Mouse (Mus musculus) liver (tissue): ENCODE data around the gene Csrnp1.
"Not testable (repeated sequence)": the region's sequence is repeated elsewhere in the genome, so short reads cannot be mapped to it uniquely, and the experiment has no call there.

Experiments used
- DNase-seq: peaks from one replicate; pipeline ENCODE4 v3.0.0-alpha.2; 2020; ENCODE audit warnings: mixed read lengths

Csrnp1 gene

GRCm38 (mm10) chr9:119984536-119985011 lies at the start of gene Csrnp1:
Gene Csrnp1 (minus strand): TSS chr9:119984658.
- DNase-seq = no peak

- DNase-seq = no peak
These were observed 48.3 kb upstream of the Csrnp1 start for GRCm38 (mm10) chr9:120032710-120033109.

DNA sequence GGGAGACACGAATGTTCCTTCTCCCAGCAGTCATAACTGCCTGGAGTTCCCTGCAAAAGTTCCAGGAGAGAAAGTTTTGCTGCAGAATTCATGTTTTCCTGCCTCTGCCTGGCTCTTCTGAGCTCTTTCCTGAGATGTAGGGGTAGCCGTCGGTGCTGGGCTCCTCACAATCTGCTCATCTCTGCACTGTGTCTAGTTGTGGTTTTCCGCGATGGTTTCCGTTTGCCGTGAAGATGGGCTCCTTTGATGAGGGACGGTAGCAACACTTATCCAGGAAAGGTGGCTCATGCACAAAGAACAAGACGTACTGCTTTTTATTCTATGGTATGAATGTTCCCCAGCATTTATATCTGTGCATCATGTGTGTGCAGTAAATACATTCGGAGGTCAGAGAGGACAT lies 46.0 kb upstream of the Csrnp1 start:
- no peak for DNase-seq

GRCm38 (mm10) chr9:120029880-120030279 lies 45.4 kb upstream of the Csrnp1 start:
- no peak for DNase-seq

DNA sequence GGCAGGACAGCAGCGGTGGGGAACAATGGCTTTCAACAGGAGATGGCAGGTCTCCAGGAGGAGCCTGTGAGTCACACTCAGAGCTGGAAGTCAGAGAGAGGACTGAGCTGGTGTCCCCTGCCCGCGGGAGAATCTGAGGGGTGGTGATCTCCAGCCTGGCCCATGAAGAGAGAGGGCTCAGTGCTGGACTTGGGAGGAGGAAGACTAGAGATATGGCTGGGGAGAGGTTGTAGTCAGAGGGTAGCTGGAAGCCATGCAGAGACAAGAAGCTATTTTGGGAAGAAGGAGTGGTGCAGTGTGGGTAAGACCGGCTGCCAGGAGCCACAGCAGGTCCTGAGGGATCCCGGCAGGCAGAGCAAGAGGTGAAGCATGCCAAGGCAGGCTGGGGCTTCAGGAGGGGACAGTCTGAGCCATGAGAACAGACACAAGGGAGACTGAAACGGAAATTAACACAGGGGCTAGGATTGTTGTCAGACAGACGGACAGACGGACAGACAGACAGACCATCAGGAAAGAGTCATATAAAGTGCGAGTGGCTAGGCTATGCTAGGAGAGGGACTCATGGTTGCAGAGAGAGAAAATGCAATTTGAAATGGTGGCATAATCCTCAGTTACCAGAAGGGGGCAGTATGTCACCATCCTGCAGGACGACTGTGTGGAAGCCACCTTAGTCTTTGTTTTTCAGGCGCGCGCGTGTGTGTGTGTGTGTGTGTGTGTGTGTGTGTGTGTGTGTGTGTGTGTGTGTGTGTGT lies 43.1 kb upstream of the Csrnp1 start:
- DNase-seq = peak; percentile 39

DNA sequence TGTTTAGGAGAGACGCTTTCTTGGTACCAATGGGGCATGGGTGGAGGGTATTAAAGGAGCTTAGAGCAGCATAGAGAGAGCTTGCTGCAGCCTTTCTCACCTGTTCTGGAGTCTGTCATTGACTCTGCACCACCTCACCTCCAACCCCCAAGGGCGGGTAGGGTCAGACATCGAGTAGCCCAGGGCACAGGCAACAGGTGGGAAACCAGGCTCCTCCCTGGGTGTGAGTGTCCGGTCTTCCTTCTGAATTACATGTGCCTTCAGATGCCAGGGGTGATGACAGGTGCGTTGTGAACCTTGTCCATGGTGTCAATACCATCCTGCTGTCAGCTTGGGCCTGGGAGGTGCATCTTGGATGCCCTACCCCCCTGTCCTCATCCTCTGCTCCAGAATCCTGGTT lies 40.2 kb upstream of the Csrnp1 start:
- no peak for DNase-seq

DNA sequence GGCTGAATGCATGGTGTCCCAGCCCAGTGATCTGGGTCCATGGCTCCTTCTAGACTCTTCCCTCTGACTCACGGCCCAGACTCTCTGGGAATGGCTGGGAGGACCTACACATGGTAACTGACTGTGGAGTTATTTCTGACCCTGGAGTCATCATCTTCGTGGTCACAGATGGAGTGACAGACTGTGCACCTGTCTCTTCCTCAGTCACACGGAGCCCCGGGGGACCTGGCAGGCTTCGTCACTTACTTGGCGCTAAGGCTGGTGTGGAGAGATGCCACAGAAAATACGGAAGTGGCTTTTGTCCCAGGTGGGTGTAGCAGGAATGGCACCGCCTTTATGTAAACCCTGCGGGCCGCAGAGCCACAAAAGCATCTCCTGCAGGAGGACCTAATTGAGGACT lies 39.7 kb upstream of the Csrnp1 start:
- DNase-seq = no peak

DNA sequence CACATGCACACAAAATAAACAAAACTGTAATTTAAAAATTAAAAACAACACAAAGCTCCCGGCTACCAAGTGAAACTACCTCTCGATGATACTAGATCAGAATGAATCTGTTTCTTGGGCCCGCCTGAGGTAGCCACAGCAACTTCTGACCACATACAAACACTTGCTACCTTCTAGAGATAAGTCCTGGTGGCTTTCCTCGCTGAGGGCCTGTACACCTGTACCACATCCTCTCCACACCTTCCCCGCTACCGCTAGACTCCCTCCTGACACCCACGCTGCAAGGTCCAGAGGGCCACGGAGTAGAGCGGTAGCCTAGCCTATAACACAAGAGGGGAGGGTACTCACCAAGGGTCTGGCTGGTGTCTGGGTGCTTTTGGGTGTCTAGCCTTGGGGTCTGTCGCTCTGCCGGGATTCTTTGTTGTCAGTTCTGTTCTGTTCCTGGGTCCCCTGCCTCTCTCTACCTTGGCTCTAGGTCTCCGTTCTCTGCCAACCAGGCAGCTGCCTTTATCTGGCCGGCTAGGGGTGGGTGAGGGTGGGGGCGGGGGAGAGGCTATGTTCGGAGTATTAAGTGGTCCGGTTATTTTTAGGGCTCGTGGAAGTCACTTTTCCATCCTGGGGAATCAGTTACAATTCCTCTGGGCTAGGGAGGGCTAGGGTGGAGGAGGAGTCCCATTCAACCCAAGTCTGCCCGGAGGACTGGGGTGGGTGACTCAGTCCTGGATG lies 38.8 kb upstream of the Csrnp1 start, which contains the start of gene Xirp1:
Gene Xirp1 (minus strand): TSS at position 513 of the 726 bp plus-strand sequence.
- no peak for DNase-seq

DNA sequence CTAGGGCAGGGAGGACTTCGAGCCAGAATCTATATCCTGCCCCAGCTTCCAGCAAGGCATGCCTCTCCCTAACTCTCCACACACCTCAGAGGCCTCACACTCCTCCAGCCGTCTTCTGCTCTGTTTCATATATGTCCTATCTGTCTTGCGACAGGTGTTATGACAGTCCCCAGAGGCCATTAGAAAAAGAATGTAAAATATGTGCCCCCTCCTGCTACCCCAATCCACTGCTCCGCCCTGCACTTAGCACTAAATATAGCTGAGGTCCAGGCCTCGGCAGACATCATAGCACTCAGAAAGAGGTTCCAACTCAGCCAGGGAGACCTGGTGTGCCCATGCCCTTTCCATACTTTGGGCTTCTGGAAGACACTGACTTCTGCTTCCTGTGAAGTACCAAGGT lies 36.7 kb upstream of the Csrnp1 start:
- no peak for DNase-seq

DNA sequence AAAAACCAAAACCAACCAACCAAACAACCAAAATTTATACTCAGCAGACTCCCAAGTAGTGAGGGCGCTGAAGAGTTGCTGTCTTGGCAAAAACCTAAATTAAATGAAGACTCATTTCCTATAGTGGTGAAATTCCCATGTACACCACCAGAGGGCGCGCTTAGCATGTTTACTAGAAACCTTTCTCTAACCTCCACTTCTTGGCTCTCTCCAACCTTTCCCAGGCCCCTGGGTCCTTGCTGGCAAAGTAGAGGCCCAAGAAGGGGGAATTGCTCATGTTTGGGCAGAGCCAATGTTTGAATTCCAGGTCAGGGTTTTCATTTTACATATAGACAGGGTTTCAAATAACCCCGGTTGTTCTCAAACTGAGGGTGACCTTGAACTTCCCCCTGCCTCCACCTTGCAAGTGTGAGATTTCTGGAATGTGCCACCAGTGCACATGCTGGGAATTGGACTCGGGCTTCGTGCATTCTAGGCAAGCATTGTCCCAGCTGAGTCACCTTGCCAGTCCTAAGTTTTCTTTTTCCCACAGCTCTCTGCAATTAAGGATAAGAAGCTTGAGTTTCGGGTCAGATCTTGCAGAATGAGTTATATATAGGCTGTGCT lies 35.9 kb upstream of the Csrnp1 start:
- peak; percentile 75 for DNase-seq

DNA sequence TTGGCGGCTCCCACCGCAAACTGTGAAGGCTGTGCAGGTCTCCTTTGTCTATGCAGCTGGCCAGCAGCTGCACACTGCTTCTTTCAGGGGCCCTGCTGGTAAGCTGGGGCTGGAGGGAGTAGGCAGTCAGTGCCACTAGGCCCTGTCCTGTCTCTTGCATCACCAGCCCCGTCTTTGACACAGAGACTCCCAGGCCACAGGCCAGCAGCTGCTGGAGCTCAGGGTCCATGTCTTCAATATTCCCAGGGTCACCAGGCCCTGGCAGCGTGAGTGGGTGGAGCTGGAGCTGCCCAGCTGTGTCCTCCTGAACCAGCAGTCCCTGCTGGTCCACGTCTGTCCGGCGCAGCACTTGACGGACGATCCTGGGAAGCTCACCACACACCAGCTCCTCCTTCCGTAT lies 32.5 kb upstream of the Csrnp1 start:
- DNase-seq = no peak

- DNase-seq = no peak
These were observed 30.4 kb upstream of the Csrnp1 start for GRCm38 (mm10) chr9:120014828-120015227.

GRCm38 (mm10) chr9:120013251-120013820 lies 28.9 kb upstream of the Csrnp1 start:
- no peak for DNase-seq

DNA sequence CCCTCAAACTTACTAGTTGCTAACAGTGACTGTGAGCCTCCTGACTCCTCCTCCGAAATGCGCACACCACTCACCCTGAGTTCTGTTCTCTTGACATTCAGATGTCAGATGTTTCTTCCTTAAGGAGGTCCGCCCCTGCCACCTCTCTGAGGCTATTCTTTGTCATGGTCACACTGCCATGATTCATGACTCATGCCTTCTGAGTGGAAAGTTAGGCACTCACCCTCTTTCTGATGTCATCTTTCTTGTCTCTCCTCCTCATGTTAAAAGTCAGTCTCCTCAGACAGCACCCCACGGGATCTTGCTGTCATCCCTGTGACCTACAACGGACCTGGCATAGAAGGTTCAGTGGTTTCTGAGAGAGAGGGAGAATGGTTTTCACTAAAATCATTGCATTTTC lies 28.3 kb upstream of the Csrnp1 start:
- no peak for DNase-seq

GRCm38 (mm10) chr9:120012161-120012560 lies 27.7 kb upstream of the Csrnp1 start:
- DNase-seq = not testable (repeated sequence)

- DNase-seq = peak; percentile 68
These were observed 27.1 kb upstream of the Csrnp1 start for GRCm38 (mm10) chr9:120011533-120011932.

DNA sequence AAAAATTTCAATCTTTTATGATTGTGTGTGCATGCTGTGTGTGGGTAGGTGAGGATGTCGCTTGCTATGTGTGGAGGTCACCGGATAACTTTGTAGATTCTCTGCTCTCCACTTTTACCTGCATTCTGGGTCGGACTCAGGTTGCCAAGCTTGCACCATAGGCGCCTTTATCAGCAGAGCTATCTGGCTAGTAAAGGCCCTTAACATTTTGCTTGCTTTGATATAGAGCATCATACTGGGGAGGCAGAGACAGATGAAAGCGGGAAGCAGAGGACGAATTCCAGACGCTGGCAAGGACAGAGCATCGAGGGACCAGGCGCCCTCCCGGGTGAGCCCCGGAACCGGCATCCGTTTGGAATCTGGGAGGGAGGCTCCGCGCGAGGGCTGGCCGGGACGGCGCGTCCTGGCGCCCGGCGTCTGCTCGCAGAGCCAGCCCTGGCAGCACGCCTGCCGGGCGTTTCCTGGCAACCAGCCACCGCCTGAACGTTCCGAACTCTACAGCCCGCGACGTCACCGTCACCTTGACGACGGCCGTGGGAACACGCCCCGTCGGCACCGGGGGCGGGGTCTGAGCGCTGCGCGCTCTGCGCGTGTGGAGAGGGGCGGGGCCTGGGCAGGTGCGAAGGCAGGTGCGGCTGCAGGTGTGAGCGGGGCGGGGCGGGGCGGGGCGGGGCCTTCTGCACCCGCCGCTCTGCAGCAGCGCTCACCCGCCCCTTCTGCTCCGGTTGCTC lies 26.5 kb upstream of the Csrnp1 start:
- DNase-seq = peak; percentile 93

GRCm38 (mm10) chr9:120009871-120010270 lies 25.4 kb upstream of the Csrnp1 start:
- DNase-seq = no peak

GRCm38 (mm10) chr9:120009226-120009841 lies 24.9 kb upstream of the Csrnp1 start:
- no peak for DNase-seq

GRCm38 (mm10) chr9:120007833-120008232 lies 23.4 kb upstream of the Csrnp1 start:
- no peak for DNase-seq

DNA sequence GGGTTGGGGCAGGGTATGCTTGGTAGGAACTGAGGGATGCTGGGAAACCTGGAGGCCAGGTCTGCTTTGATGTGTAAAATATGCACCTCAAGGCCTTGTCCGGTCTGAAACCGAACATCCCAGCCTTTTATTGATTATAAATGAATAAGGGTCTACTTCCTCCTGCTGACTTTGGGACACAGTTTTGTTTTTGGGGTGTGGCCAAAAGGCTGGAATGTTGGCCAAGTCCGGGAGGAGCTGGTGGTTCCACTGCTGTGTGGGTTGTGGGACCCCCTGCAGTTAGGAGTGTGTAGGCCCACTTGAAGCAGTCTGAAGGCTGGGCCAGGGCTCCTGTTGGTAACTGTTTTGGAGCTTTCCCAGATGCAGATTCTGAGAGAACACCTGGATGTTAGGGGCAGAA lies 21.5 kb upstream of the Csrnp1 start:
- no peak for DNase-seq

- DNase-seq = peak; percentile 46
These were observed 18.4 kb upstream of the Csrnp1 start for GRCm38 (mm10) chr9:120002893-120003292.
